Mouse (Mus musculus): ENCODE measurements around the gene Stk11ip. TPM values are rescaled to one million over a fixed set of nuclear protein-coding genes. Genes with fewer than 3 reads are reported as not detected.

Stk11ip gene
- polyA plus RNA-seq, 1 experiment from 2014 or later, result 27.6 TPM

DNA sequence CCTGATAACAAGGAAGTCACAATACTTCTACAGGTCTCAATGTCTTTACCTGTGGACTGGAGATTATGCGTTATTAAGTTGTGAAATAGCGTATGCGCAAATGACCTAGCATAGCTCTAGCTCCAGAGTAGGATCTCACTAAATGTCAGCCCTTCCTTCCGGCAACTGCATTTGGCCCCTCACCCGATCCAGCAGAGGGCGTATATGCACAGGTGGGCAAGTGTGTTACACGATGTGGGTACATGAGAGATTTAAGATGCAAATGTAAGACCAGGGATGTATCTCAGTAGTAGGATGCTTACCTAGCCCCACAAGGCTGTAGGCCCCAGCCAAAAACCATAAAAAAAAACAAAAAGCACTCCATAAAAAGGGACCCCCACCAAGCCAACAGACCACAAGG is 21.9 kb upstream of the Stk11ip start:
- Histone ChIP-seq H3K4me2 (ENCODE audit: low read depth, low read length, severe bottlenecking) (no peak overlapping the region), H3K4me3 (ENCODE audit: low read depth, low read length) (no peak overlapping the region), H3K27me3 (ENCODE audit: control insufficient read depth, insufficient read depth, low read length) (no peaks in the 10 kb centered on the region), H3K9me3 (ENCODE audit: control insufficient read depth, low read length) (no peaks in the 10 kb centered on the region), H3K27ac (ENCODE audit: low read depth, low read length) (no peak overlapping the region), H3K36me3 (ENCODE audit: control insufficient read depth, insufficient read depth, low read length) (peaks cover 8% of the 10 kb centered on the region), H3K4me1 (replicated peaks; ENCODE audit: control insufficient read depth, insufficient read depth, low read length) (0 out of 2 replicates have a peak, but pooled peaks cover 1% of the 10 kb centered on the region), H3K9ac (ENCODE audit: low read length) (no peak overlapping the region)
- peak; percentile 39 for DNase-seq (ENCODE audit: low spot score)
- WGBS, result 83% methylated on average over 7 of the region's 7 CpGs
- ATAC-seq (replicated peaks; ENCODE audit: low FRiP score), result no peak

- DNase-seq (ENCODE audit: low spot score) (peak; percentile 38), ATAC-seq (replicated peaks; ENCODE audit: low FRiP score) (no peak)
- H3K9me3 ChIP-seq (ENCODE audit: control insufficient read depth, low read length), result no peaks in the 10 kb centered on the region
- 97% methylated on average over 9 of the region's 9 CpGs for WGBS
- no peak overlapping the region for H3K9ac ChIP-seq (ENCODE audit: low read length)
- H3K4me2 ChIP-seq (ENCODE audit: low read depth, low read length, severe bottlenecking), result no peak overlapping the region
- H3K27me3 ChIP-seq (ENCODE audit: control insufficient read depth, insufficient read depth, low read length), result no peaks in the 10 kb centered on the region
- H3K4me3 ChIP-seq (ENCODE audit: low read depth, low read length), result no peak overlapping the region
- H3K4me1 ChIP-seq (replicated peaks; ENCODE audit: control insufficient read depth, insufficient read depth, low read length), result peaks cover 5% of the 10 kb centered on the region; the same call in 1 of the 2 replicates
- peaks cover 8% of the 10 kb centered on the region for H3K36me3 ChIP-seq (ENCODE audit: control insufficient read depth, insufficient read depth, low read length)
- no peak overlapping the region for H3K27ac ChIP-seq (ENCODE audit: low read depth, low read length)
Measured at GRCm38 (mm10) chr1:75501905-75502304, 19.4 kb upstream of the Stk11ip start.

DNA sequence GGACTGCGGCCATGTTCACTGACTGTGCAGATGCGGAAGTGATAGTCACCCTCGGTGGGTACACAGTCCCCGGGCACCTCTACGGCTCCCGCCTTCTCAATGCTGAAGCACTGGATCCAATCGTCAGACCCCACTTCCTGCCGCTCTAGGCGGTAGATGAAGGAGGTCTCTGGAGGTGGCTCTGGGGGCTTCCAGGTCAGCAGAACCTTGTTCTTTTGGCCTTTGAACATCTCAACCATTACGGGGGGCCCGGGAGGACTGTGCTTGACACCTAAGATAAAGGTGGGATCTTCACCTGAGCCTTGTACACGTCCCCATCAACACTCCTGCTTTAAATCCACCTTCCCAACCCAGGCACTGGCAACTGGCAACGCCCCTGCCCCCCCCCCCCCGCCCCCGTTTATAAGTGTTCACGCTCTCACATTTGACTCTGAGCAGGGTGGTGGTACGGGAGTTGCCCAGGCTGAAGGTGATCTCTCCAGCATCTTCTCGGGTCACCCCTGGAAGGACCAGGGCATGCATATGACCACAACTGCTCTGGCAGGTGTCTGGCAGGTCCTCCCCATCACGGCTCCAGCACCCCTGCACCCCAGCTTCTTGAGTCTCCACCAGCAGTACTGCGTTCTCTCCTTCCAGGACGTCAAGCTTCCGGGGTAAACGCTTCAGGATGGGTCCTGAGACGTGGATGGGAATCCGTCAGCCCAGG is 18.2 kb upstream of the Stk11ip start:
- no peaks in the 10 kb centered on the region for H3K27me3 ChIP-seq (ENCODE audit: control insufficient read depth, insufficient read depth, low read length)
- H3K27ac ChIP-seq (ENCODE audit: low read depth, low read length), result no peak overlapping the region
- H3K36me3 ChIP-seq (ENCODE audit: control insufficient read depth, insufficient read depth, low read length), result peaks cover 8% of the 10 kb centered on the region
- H3K4me3 ChIP-seq (ENCODE audit: low read depth, low read length), result no peak overlapping the region
- DNase-seq (ENCODE audit: low spot score), result peak; percentile 47
- H3K4me2 ChIP-seq (ENCODE audit: low read depth, low read length, severe bottlenecking), result no peak overlapping the region
- peaks cover 5% of the 10 kb centered on the region; the same call in 1 of the 2 replicates for H3K4me1 ChIP-seq (replicated peaks; ENCODE audit: control insufficient read depth, insufficient read depth, low read length)
- WGBS, result 91% methylated on average over 23 of the region's 25 CpGs
- no peak overlapping the region for H3K9ac ChIP-seq (ENCODE audit: low read length)
- H3K9me3 ChIP-seq (ENCODE audit: control insufficient read depth, low read length), result no peaks in the 10 kb centered on the region
- no peak for ATAC-seq (replicated peaks; ENCODE audit: low FRiP score)

GRCm38 (mm10) chr1:75503651-75503980 is 17.7 kb upstream of the Stk11ip start:
- Histone ChIP-seq H3K4me2 (ENCODE audit: low read depth, low read length, severe bottlenecking) (no peak overlapping the region), H3K27me3 (ENCODE audit: control insufficient read depth, insufficient read depth, low read length) (no peaks in the 10 kb centered on the region), H3K9ac (ENCODE audit: low read length) (no peak overlapping the region), H3K9me3 (ENCODE audit: control insufficient read depth, low read length) (no peaks in the 10 kb centered on the region), H3K4me3 (ENCODE audit: low read depth, low read length) (no peak overlapping the region), H3K36me3 (ENCODE audit: control insufficient read depth, insufficient read depth, low read length) (peaks cover 8% of the 10 kb centered on the region), H3K4me1 (replicated peaks; ENCODE audit: control insufficient read depth, insufficient read depth, low read length) (peaks cover 5% of the 10 kb centered on the region; the same call in 1 of the 2 replicates), H3K27ac (ENCODE audit: low read depth, low read length) (no peak overlapping the region)
- DNase-seq (ENCODE audit: low spot score) (no peak), ATAC-seq (replicated peaks; ENCODE audit: low FRiP score) (no peak)
- 63% methylated on average over 23 of the region's 23 CpGs for WGBS

GRCm38 (mm10) chr1:75504256-75505045 is 16.9 kb upstream of the Stk11ip start:
- H3K9ac ChIP-seq (ENCODE audit: low read length), result peak overlapping the region; percentile 94
- H3K4me3 ChIP-seq (ENCODE audit: low read depth, low read length), result peak overlapping the region; percentile 77
- peaks cover 8% of the 10 kb centered on the region for H3K36me3 ChIP-seq (ENCODE audit: control insufficient read depth, insufficient read depth, low read length)
- H3K27ac ChIP-seq (ENCODE audit: low read depth, low read length), result no peak overlapping the region
- peak overlapping the region; percentile 96 for H3K4me2 ChIP-seq (ENCODE audit: low read depth, low read length, severe bottlenecking)
- no peaks in the 10 kb centered on the region for H3K27me3 ChIP-seq (ENCODE audit: control insufficient read depth, insufficient read depth, low read length)
- no peak for ATAC-seq (replicated peaks; ENCODE audit: low FRiP score)
- no peaks in the 10 kb centered on the region for H3K9me3 ChIP-seq (ENCODE audit: control insufficient read depth, low read length)
- WGBS, result 67% methylated on average over 9 of the region's 9 CpGs
- peaks cover 5% of the 10 kb centered on the region; the same call in 1 of the 2 replicates for H3K4me1 ChIP-seq (replicated peaks; ENCODE audit: control insufficient read depth, insufficient read depth, low read length)
- DNase-seq (ENCODE audit: low spot score), result no peak

GRCm38 (mm10) chr1:75505159-75505955 is 16.0 kb upstream of the Stk11ip start:
- Histone ChIP-seq H3K27me3 (ENCODE audit: control insufficient read depth, insufficient read depth, low read length) (no peaks in the 10 kb centered on the region), H3K9me3 (ENCODE audit: control insufficient read depth, low read length) (no peaks in the 10 kb centered on the region), H3K9ac (ENCODE audit: low read length) (peak overlapping the region; percentile 94), H3K4me3 (ENCODE audit: low read depth, low read length) (peak overlapping the region; percentile 77), H3K27ac (ENCODE audit: low read depth, low read length) (peak overlapping the region; percentile 55; the same call in 1 of the 2 replicates), H3K36me3 (ENCODE audit: control insufficient read depth, insufficient read depth, low read length) (peaks cover 8% of the 10 kb centered on the region), H3K4me1 (replicated peaks; ENCODE audit: control insufficient read depth, insufficient read depth, low read length) (peaks cover 5% of the 10 kb centered on the region; the same call in 1 of the 2 replicates), H3K4me2 (ENCODE audit: low read depth, low read length, severe bottlenecking) (peak overlapping the region; percentile 96)
- WGBS, result under 1% methylated on average over 83 of the region's 84 CpGs
- DNase-seq (ENCODE audit: low spot score) (peak; percentile 85), ATAC-seq (replicated peaks; ENCODE audit: low FRiP score) (peak; percentile 64)

DNA sequence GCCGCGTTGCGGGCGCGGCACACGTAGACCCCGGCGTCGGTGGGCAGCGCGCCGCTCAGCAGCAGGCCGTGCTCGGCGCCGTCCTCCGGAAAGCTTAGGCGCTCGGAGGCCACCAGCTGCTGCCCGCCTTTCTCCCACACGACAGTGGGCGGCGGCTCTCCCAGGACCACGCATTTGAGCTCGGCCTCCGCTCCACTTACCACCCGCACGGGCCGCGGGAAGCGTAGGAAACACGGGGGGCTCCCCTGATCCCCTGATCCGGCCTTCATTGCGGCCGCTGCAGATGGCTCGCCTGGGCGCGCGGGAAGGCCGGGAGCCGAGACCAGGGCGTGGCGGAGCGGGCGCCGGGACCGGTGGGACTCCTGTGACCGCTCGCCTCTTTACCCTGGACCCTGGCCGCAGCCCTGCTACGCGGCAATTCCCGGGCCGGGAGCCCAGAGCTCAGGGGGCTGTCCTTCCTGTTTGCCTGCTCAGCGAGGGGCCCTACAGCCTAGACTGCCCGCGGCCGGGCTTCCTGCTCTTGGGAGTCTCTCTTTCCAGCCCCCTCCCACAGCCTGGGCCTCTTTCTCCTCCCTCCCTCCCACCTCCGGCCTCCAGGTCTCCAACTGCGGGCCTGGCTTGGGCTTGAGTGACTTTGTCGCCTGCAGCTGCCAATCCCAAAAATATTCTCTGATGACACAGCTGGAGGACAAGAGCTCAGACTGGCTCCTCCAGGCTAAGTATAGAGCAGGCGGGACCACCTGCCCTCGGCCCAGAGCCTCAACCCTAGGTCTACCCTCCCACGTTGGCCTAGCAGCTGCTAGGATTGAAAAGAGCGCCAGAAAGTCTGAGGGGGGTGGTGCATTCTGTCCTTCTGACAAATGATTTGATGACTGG is 15.1 kb upstream of the Stk11ip start, which contains the start of gene Obsl1:
Gene Obsl1, minus strand, starts transcription at position 497 of the 876 bp plus-strand sequence.
- ATAC-seq (replicated peaks; ENCODE audit: low FRiP score), result peak; percentile 82
- peak within 1 kb of the TSS; percentile 94 for H3K9ac ChIP-seq (ENCODE audit: low read length)
- H3K36me3 ChIP-seq (ENCODE audit: control insufficient read depth, insufficient read depth, low read length), result peaks cover 5% of the 10 kb centered on the region
- peak within 1 kb of the TSS; percentile 77 for H3K4me3 ChIP-seq (ENCODE audit: low read depth, low read length)
- no peaks in the 10 kb centered on the region for H3K9me3 ChIP-seq (ENCODE audit: control insufficient read depth, low read length)
- DNase-seq (ENCODE audit: low spot score), result peak; percentile 87
- peaks cover 5% of the 10 kb centered on the region; the same call in 1 of the 2 replicates for H3K4me1 ChIP-seq (replicated peaks; ENCODE audit: control insufficient read depth, insufficient read depth, low read length)
- under 1% methylated on average over 63 of the region's 65 CpGs for WGBS
- H3K27me3 ChIP-seq (ENCODE audit: control insufficient read depth, insufficient read depth, low read length), result no peaks in the 10 kb centered on the region
- H3K4me2 ChIP-seq (ENCODE audit: low read depth, low read length, severe bottlenecking), result peak within 1 kb of the TSS; percentile 96
- H3K27ac ChIP-seq (ENCODE audit: low read depth, low read length), result peak within 1 kb of the TSS; percentile 55
